Mouse (Mus musculus) spleen, postnatal 10 days (tissue): ENCODE data around the gene Mrpl12.
"Not testable (repeated sequence)": the region's sequence is repeated elsewhere in the genome, so short reads cannot be mapped to it uniquely, and the experiment has no call there.

Experiments used
- DNase-seq, 2 experiments: peaks; one replicate each; pipeline ENCODE4 v3.0.0; 2021 to 2022; ENCODE audit warnings: low spot score in 2 of 2

The Mrpl12 gene

DNA sequence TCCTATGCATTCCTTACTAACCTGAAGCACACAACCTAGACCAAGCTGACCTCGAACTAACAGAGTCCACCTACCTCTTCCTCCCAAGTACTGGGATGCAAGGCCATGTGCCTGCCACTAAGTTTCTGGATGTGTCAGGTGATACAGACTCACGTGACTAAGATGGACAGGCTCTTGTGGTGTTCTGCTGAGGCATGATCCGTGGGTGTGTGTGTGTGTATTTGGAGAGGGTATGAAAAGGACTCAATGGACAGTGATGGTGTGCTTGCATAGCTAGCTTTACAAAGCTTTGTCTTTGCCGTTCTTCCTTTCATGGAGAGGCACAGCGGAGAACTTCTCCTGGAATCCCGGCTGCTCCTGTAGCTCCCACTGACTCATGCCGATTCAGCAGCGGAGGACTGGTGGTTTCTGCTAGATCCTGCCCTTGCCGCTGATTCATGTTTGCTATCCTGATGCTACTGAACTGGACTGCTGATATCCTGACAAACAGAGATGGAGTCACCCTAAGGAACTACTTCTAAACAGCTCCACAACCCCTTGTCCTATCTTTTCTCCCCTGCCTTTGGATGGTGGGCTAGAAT is 24.0 kb downstream of the Mrpl12 start:
- no peak for DNase-seq

DNA sequence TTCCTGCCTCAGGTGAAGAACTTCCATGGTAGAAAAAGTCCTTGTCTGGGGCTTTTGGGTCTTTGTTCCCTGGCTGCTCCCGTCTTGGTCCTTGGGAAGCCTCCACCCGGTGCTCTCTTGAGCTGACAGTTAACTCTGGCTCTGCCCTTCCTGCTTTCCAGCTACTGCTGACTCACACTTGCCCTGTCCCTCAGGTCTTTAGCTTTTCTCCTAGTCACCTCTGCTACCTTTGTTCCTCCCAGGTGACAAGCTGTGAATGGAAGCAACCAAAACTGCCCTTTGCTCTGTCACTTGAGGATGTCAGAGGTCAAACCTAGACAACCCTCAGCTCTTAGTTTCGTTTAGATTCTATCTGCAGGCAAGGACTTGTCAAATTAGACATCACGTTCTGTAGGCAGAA is 25.5 kb downstream of the Mrpl12 start:
- DNase-seq = no peak

DNA sequence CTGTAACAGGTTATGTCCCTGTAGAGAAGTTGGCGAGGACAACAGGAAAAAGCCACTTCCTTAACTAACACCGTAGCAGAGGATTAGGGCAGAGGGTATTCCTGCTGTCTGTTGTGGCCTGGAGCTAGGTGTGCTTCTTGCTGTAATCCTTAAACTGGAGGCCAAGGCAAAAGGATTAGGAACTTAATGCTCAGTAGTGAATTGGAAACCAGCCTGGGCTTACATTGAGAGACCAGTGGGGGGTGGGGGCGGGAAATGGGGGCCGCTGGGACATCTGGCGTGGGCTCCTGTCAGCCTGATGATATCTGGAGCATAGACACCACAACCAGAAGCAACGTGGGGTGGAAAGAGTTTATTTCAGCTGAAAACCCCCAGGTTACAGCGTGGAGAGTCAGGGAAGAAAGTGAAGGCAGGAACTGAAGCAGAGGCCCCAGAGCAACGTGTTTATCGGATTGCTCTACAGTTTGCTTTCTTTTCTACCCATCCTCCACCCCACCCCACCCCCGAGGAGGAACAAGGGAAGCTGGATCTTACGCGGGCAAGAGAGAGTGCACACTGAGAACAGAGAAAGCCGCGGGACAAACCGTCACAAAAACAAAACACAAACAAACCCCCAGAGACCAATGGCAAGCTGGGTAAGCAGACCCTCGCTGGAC is 26.1 kb downstream of the Mrpl12 start:
- peak in 1 of 2 experiments; percentile 35 for DNase-seq

- DNase-seq = no peak
Observed at GRCm38 (mm10) chr11:120512790-120513453, 28.5 kb downstream of the Mrpl12 start.

DNA sequence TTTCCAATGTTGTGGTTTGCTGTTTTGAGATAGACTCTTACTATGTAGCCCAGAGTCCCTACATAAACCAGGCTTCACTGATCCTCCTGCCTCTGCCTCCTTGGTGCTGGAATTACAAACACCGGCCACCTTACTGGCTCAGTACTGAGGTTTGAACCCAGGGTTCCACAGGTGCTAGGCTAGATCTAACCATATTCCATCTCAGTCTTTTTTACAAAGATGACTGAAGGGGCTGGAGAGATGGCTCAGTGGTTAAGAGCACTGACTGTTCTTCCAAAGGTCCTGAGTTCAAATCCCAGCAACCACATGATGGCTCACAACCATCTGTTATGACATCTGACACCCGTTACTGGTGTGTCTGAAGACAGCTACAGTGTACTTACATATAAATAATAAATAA is 29.8 kb downstream of the Mrpl12 start:
- not testable (repeated sequence) for DNase-seq

GRCm38 (mm10) chr11:120515611-120516010 is 31.2 kb downstream of the Mrpl12 start:
- peak; percentile 85 to 90 for DNase-seq

DNA sequence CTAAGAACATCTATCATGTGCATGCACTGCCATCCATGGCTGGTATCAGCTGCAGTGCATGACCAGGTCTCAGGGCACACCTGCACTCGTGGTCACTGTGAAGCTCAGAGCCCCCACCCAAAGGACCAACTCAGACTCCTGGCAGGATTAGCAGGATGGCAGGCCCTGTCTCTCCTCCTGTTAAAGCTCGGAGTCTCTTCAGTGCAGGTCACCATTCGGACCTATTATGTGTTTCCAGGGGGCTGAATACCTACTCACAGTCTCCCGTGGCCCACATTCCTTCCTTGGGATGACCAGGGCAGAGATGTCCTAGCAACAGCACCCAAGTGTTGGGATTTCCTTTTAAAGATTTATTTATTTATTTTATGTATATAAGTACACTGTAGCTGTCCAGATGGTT is 32.7 kb downstream of the Mrpl12 start:
- DNase-seq = no peak

GRCm38 (mm10) chr11:120518027-120518426 is 33.6 kb downstream of the Mrpl12 start:
- DNase-seq = no peak

- peak in 1 of 2 experiments; percentile 64 for DNase-seq
Observed at GRCm38 (mm10) chr11:120518558-120518957, 34.1 kb downstream of the Mrpl12 start.

DNA sequence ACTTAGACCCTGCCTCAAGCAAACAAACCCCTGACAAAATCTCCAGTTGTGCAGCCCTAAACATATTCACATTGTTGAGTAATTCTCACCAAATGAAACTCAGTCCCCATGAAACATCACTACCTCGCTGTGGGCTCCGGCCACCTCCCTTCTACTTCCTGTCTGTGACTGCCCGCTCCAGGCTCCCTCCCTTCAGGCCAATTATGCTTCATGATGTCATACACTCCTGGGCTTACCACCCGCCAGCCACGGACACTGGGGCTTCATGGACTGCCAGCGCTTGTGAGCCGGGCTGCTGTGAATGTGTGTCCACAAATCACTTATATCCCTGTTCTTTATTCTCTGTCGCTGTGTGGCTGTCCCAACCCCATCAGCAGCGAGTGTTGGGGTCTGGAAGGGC is 35.3 kb downstream of the Mrpl12 start:
- peak in 1 of 2 experiments; percentile 36 for DNase-seq

DNA sequence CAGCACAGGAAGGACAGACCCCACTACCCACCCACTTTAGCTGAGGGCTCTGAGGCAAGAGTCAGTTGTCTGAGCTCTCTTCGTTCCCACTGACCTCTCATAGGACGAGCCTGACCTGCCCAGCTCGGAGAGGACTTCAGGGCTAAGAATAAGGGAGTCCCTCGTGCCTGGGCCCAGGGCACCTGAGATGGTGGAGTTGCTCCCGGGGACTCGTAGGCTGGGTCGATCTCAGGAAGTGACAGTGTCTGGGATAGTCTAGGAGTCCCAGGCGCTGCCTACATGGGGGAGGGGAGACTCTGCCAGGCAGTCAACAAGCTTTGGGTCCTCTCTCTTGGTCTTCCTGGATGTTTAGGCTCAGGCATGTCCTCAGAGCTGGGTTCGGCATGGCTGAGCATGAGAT is 36.1 kb downstream of the Mrpl12 start:
- no peak for DNase-seq

GRCm38 (mm10) chr11:120520967-120521540 is 36.6 kb downstream of the Mrpl12 start:
- DNase-seq = no peak

GRCm38 (mm10) chr11:120522581-120522980 is 38.2 kb downstream of the Mrpl12 start:
- DNase-seq = no peak

DNA sequence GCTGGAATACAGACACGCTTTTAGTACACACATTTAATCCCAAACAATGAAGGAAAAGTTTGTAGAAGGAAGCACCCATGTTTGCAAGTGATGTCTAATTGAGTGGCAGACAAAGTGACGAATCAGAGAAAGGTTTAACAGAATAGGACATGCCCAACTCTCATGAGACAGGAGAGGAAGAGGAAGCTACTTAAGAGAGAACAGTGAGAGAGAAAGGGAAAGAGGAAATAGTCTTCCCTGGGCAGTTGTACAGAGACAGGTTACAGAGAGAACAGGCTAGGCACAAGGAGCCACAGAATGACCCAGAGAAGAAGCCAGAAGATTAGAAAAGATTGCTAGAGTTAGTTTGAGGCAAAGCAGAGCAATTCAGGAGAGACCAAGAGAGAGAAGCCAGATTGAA is 41.5 kb downstream of the Mrpl12 start:
- DNase-seq = no peak

DNA sequence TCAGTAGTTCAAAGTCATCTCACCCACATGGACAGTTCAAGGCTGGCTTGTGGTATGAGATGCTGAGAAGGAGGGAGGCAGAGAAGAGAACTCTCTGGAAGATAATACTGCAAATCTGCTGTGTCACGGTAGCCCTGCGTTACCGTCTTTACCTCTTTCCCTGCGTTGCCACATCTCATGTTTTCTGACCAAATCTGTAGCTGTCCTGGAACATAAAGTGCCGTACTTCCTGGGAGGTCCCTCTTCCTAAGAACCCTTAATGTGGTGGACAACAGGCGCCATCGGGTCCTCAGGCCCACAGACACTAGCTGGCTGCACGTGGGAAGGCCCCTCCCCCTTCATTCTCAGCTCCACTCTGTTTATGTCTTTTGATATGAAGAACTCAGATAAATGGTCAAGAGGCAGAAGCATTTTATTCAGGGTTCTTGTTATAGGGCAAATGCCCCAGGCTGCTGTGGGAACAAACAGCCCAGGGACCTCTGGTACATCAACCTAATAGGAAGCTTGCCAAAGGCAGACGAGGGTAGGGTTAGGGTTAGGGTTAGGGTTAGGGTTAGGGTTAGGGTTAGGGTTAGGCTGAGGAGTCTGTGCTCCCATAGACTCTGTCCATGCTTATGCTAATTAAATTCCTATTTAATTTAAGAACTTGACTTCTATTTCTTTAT is 43.4 kb downstream of the Mrpl12 start:
- no peak for DNase-seq

DNA sequence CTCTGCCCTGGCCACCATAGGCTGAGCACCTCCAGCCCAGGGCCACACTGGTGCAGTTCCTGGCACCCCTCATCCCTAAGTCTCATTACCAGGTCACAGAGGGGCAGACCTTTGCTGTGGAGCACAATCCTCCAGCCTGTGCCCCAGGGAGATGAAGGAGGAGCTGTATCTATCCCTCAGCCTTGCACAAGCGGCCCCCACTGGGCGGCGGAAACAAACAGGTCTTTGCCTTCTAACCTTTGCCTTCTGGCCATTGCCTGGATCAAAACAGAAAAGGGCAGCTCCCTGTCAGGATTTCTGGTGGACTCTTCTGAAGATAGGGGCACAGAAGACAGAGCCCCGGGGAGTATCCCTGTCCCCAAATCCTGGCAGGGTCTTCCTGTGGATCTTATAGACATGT is 44.5 kb downstream of the Mrpl12 start:
- DNase-seq = no peak

GRCm38 (mm10) chr11:120530085-120530964 is 45.9 kb downstream of the Mrpl12 start, which contains the start of gene Gcgr:
TSS of gene Gcgr (plus strand) at chr11:120530699.
- no peak for DNase-seq

DNA sequence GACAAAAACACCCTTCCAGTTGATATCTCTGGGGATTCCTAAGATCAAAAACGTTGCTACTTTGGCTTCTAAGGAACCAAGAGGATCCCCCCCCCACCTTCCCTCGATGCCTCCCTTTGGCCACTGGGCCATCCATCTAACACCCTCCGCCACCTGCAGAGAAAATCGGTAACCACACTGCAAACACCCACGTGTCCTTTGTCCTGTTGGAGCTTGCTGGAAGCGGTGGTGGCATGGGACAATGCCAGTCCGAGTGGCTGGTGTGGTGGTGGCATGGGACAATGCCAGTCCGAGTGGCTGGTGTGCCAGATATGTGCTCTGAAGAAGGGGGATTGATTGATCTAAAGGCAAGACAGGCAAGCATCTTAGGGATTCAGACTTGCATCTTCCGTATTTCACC is 47.2 kb downstream of the Mrpl12 start:
- no peak for DNase-seq

DNA sequence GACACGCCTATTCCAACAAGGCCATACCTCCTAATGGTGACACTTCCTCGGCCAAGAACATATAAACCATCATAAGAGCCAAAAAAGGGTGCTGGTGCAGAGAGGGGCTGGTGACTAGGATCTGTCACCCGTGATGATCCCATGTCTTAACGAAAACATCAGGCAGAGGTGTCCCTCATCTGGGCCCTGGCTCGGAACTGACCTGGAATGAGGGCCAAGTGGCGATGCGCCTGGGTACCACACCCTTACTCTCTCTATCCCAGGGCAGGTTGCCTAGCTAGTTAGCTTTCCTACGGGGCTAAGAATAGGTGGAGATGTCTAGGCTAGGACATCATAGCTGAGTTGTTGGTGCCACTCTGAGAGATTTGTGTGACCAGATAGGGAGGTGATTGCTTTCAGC is 49.7 kb downstream of the Mrpl12 start:
- DNase-seq = no peak

- DNase-seq = no peak
Observed at GRCm38 (mm10) chr11:120535145-120535544, 50.7 kb downstream of the Mrpl12 start.

DNA sequence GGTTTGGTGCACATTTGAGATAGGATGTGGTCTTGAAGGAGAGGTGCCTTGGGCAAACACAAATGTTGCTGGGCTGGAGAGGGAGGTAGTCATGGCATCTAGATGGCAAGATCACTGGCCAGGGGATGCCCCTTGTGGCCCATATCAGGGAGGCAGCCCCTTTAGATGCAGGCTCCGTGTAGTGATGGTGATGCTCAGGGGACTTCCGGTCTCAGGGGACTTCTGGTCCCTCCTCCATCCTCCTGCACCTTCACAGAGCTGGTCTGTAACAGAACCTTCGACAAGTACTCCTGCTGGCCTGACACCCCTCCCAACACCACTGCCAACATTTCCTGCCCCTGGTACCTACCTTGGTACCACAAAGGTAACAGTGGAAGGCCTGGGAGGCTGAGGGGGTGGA is 51.4 kb downstream of the Mrpl12 start:
- no peak for DNase-seq
